Mouse (Mus musculus) midbrain, embryonic 10.5 days (tissue): ENCODE results near the gene Jarid2. TPM values are rescaled to one million over a fixed set of nuclear protein-coding genes. Genes with fewer than 3 reads are reported as not detected.

Experiments used
- DNase-seq: peaks from one replicate; pipeline ENCODE4 v3.0.0-alpha.2; 2017; ENCODE audit warnings: low spot score
- H3K27ac ChIP-seq: fragments of 300-500 bp; sonication (generic); replicated peaks from 2 replicates; pipeline ENCODE4 v1.5.1; 2016; ENCODE audit warnings: mild to moderate bottlenecking
- H3K27me3 ChIP-seq: fragments of 300-500 bp; sonication (generic); 2 replicates; pipeline ENCODE4 v1.6.1; 2016; ENCODE audit warnings: low read depth, mild to moderate bottlenecking; ENCODE audit not compliant: poor library complexity, severe bottlenecking
- H3K36me3 ChIP-seq: fragments of 300-500 bp; sonication (generic); 2 replicates; pipeline ENCODE4 v1.6.1; 2016; ENCODE audit warnings: mild to moderate bottlenecking, moderate library complexity
- H3K4me1 ChIP-seq: fragments of 300-500 bp; sonication (generic); 2 replicates; pipeline ENCODE4 v1.6.1; 2016
- H3K4me3 ChIP-seq: fragments of 300-500 bp; sonication (generic); 2 replicates; pipeline ENCODE4 v1.5.1; 2016; ENCODE audit warnings: mild to moderate bottlenecking, moderate library complexity
- H3K9me3 ChIP-seq: fragments of 300-500 bp; sonication (generic); replicated peaks from 2 replicates; pipeline ENCODE4 v1.6.1; 2016; ENCODE audit warnings: mild to moderate bottlenecking
- WGBS: fragments of 180-500 bp; shearing (Covaris S2); methylation state at CpG from one replicate; pipeline ENCODE4 v1.1.7; 2016; 5-methylcytosine and 5-hydroxymethylcytosine counted together
- polyA plus RNA-seq: library from polyadenylated mRNA; unstranded; fragments of >200 nt; fragmentation: Nextera tagmentation; extraction: Ambion mirVana; gene quantifications from 2 replicates; pipeline ENCODE4 v1.2.1, GENCODE M21; 2016

The Jarid2 gene
- polyA plus RNA-seq, 1 experiment from 2014 or later = 63.8 TPM

GRCm38 (mm10) chr13:44890612-44891011, 161.3 kb downstream of the Jarid2 start:
- WGBS = 76% methylated on average over 2 of the region's 2 CpGs
- H3K4me1 ChIP-seq = 0 out of 2 replicates have a peak, but pooled peaks cover 7% of the 10 kb centered on the region
- no peak for DNase-seq
- H3K27me3 ChIP-seq = no peaks in the 10 kb centered on the region
- no peaks in the 10 kb centered on the region for H3K9me3 ChIP-seq
- no peak overlapping the region for H3K27ac ChIP-seq
- H3K36me3 ChIP-seq = peaks cover 32% of the 10 kb centered on the region
- no peak overlapping the region for H3K4me3 ChIP-seq

- no peak for DNase-seq
- H3K4me1 ChIP-seq = 0 out of 2 replicates have a peak, but pooled peaks cover 7% of the 10 kb centered on the region
- no peaks in the 10 kb centered on the region for H3K27me3 ChIP-seq
- H3K9me3 ChIP-seq = no peaks in the 10 kb centered on the region
- WGBS = 89% methylated on average over 5 of the region's 5 CpGs
- no peak overlapping the region for H3K27ac ChIP-seq
- no peak overlapping the region for H3K4me3 ChIP-seq
- H3K36me3 ChIP-seq = peaks cover 34% of the 10 kb centered on the region
Measured at GRCm38 (mm10) chr13:44891813-44892730, 162.8 kb downstream of the Jarid2 start.

DNA sequence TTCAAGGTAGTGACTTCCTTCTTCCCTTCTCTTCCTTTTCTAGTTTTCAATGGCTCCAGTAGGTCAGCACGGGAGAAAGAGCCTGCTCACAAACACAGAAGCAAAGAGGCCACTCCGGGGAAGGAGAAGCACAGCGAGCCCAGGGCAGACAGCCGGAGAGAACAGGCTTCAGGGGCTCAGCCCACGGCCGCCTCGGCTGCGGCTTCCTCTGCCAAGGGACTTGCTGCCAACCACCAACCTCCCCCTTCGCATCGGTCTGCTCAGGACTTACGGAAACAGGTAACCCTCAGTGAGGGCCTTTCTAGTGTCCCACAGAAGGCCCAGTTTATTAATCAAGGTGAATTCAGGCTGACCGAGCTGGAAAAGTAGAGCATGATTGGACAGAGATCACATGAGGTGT, 166.9 kb downstream of the Jarid2 start:
- Histone ChIP-seq H3K27ac (no peak overlapping the region), H3K36me3 (peaks cover 60% of the 10 kb centered on the region)
- 95% methylated on average over 12 of the region's 12 CpGs for whole genome bisulfite sequencing

GRCm38 (mm10) chr13:44902299-44902698, 173.0 kb downstream of the Jarid2 start:
- Histone ChIP-seq H3K36me3 (peaks cover 91% of the 10 kb centered on the region), H3K27me3 (no peaks in the 10 kb centered on the region), H3K4me3 (no peak overlapping the region), H3K27ac (no peak overlapping the region), H3K4me1 (no peaks in the 10 kb centered on the region), H3K9me3 (no peaks in the 10 kb centered on the region)
- DNase-seq = no peak
- WGBS = 95% methylated on average over 6 of the region's 6 CpGs

More for the DNA sequence above, 166.9 kb downstream of the Jarid2 start:
- H3K4me1 ChIP-seq = 0 out of 2 replicates have a peak, but pooled peaks cover 7% of the 10 kb centered on the region
- no peak overlapping the region for H3K4me3 ChIP-seq
- H3K27me3 ChIP-seq = no peaks in the 10 kb centered on the region
- no peaks in the 10 kb centered on the region for H3K9me3 ChIP-seq
- DNase-seq = no peak

GRCm38 (mm10) chr13:44903416-44903815, 174.1 kb downstream of the Jarid2 start:
- Histone ChIP-seq H3K4me3 (no peak overlapping the region), H3K27me3 (no peaks in the 10 kb centered on the region), H3K4me1 (no peaks in the 10 kb centered on the region), H3K36me3 (peaks cover 91% of the 10 kb centered on the region), H3K9me3 (no peaks in the 10 kb centered on the region), H3K27ac (no peak overlapping the region)
- no peak for DNase-seq

DNA sequence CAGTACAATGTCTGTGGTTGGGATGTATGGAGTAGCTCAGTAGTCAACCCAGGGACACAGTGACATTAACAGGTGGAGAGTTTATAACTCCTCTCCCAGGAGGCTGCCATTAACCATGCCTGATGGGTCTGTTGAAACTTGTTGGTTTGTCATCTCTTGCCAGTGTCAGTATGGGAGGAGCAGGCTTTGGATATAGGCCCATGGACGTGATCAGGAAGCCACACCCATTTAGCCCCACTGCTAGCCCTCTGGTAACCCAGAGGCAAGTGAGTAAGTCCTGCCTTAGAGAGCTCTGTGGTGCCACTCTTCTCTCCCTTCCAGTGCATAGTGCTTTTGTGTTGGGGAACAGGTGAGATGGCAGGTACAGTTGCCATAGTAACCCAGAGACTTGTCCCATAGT, 175.0 kb downstream of the Jarid2 start:
- Histone ChIP-seq H3K27me3 (no peaks in the 10 kb centered on the region), H3K9me3 (no peaks in the 10 kb centered on the region), H3K4me1 (no peaks in the 10 kb centered on the region), H3K4me3 (no peak overlapping the region), H3K36me3 (peaks cover 91% of the 10 kb centered on the region), H3K27ac (no peak overlapping the region)
- DNase-seq = no peak
- WGBS = 77% methylated on average over 1 of the region's 1 CpGs

GRCm38 (mm10) chr13:44906141-44906540, 176.9 kb downstream of the Jarid2 start:
- H3K36me3 ChIP-seq = peaks cover 94% of the 10 kb centered on the region

DNA sequence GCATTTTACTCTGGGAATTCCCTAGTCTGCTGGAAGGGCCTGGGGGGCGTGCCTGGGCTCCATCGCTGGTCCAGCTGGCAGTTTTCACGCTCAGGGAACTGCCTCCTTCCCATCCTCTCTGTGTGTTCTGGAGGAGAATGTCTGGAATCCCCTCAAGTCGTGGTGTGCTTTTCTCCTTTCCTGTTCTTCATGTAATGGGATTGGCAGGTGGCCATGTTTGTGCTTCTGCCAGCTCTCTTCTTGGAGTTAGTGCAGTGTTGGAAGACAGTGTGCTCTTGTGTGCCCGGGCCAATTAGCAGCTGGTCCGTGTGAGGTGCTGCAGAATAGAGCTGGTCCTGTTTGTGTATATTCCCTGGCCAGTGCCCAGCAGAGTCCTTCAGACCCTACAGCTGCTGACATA, 178.4 kb downstream of the Jarid2 start:
- no peak for DNase-seq
- Histone ChIP-seq H3K36me3 (peaks cover 94% of the 10 kb centered on the region), H3K4me1 (no peaks in the 10 kb centered on the region), H3K27me3 (no peaks in the 10 kb centered on the region), H3K9me3 (no peaks in the 10 kb centered on the region), H3K4me3 (no peak overlapping the region), H3K27ac (no peak overlapping the region)
- WGBS = 73% methylated on average over 6 of the region's 6 CpGs

More at GRCm38 (mm10) chr13:44906141-44906540, 176.9 kb downstream of the Jarid2 start:
- Histone ChIP-seq H3K27me3 (no peaks in the 10 kb centered on the region), H3K27ac (no peak overlapping the region), H3K4me1 (no peaks in the 10 kb centered on the region), H3K4me3 (no peak overlapping the region), H3K9me3 (no peaks in the 10 kb centered on the region)
- no peak for DNase-seq
- WGBS = 97% methylated on average over 11 of the region's 11 CpGs

GRCm38 (mm10) chr13:44908790-44909189, 179.5 kb downstream of the Jarid2 start:
- WGBS = 16% methylated on average over 1 of the region's 1 CpGs
- Histone ChIP-seq H3K9me3 (no peaks in the 10 kb centered on the region), H3K4me3 (no peak overlapping the region), H3K27ac (no peak overlapping the region), H3K4me1 (no peaks in the 10 kb centered on the region), H3K36me3 (peaks cover 95% of the 10 kb centered on the region), H3K27me3 (no peaks in the 10 kb centered on the region)
- no peak for DNase-seq

- H3K27ac ChIP-seq = no peak overlapping the region
- H3K4me3 ChIP-seq = no peak overlapping the region
- H3K9me3 ChIP-seq = no peaks in the 10 kb centered on the region
- no peaks in the 10 kb centered on the region for H3K4me1 ChIP-seq
- no peaks in the 10 kb centered on the region for H3K27me3 ChIP-seq
- WGBS = 95% methylated on average over 2 of the region's 2 CpGs
- H3K36me3 ChIP-seq = peaks cover 100% of the 10 kb centered on the region
- DNase-seq = no peak
Measured at GRCm38 (mm10) chr13:44912851-44913250, 183.6 kb downstream of the Jarid2 start.

- Histone ChIP-seq H3K36me3 (peaks cover 100% of the 10 kb centered on the region), H3K4me3 (no peak overlapping the region), H3K4me1 (no peaks in the 10 kb centered on the region), H3K27ac (0 out of 2 replicates have a peak overlapping the region, but pooled peaks have one; percentile 52), H3K9me3 (no peaks in the 10 kb centered on the region), H3K27me3 (no peaks in the 10 kb centered on the region)
- 76% methylated on average over 7 of the region's 7 CpGs for WGBS
- no peak for DNase-seq
Measured at GRCm38 (mm10) chr13:44913560-44913959, 184.3 kb downstream of the Jarid2 start.

GRCm38 (mm10) chr13:44915382-44915781, 186.1 kb downstream of the Jarid2 start:
- Histone ChIP-seq H3K27ac (no peak overlapping the region), H3K36me3 (peaks cover 100% of the 10 kb centered on the region), H3K4me3 (no peak overlapping the region), H3K4me1 (no peaks in the 10 kb centered on the region), H3K27me3 (no peaks in the 10 kb centered on the region), H3K9me3 (no peaks in the 10 kb centered on the region)
- no peak for DNase-seq
- WGBS = 93% methylated on average over 5 of the region's 5 CpGs

DNA sequence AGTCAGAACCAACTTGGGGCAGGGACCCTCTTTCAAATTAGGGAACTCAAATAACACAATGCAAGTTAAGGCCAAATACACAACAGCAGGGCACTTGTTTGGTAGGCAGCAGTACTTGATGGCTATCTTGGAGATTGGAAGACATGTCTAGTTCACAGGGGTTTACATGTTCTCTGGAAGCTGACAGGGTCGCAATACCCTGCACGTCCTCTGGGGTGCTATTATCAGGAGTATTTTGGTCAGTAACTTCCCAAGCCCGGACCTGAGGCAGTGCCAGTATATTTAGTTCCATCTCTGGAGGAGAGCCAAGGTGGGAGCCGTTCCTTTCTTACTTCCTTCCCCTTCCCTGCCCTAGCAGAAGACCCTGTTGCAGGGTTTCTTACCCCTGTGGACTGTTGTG, 186.7 kb downstream of the Jarid2 start:
- peaks cover 100% of the 10 kb centered on the region for H3K36me3 ChIP-seq
- H3K9me3 ChIP-seq = no peaks in the 10 kb centered on the region
- 77% methylated on average over 4 of the region's 4 CpGs for WGBS
- no peaks in the 10 kb centered on the region for H3K4me1 ChIP-seq
- DNase-seq = peak; percentile 26
- H3K27me3 ChIP-seq = no peaks in the 10 kb centered on the region
- no peak overlapping the region for H3K27ac ChIP-seq
- no peak overlapping the region for H3K4me3 ChIP-seq
